Mouse (Mus musculus) cerebellum, adult 2 months (tissue): ENCODE data around the gene Zer1.

ENCODE experiments used
- CTCF ChIP-seq: fragments of 200-500 bp; IDR thresholded peaks from 2 replicates; pipeline ENCODE4 v1.5.1; 2011; ENCODE audit warnings: low read depth, mild to moderate bottlenecking, control low read depth, low read length, moderate library complexity, borderline replicate concordance; ENCODE audit not compliant: insufficient read depth
- POLR2A ChIP-seq: fragments of 200-500 bp; IDR thresholded peaks from 2 replicates; pipeline ENCODE4 v1.6.1; 2011; ENCODE audit warnings: low read length, control low read depth, borderline replicate concordance; ENCODE audit not compliant: insufficient read depth

- TF ChIP-seq CTCF (no peak), POLR2A (no peak)
These were observed 47.9 kb downstream of the Zer1 start for GRCm38 (mm10) chr2:30076439-30076838.
